Mouse (Mus musculus) layer of hippocampus, postnatal 10 days (tissue): ENCODE results near the gene Polr2a. TPM values are rescaled to one million over a fixed set of nuclear protein-coding genes. Genes with fewer than 3 reads are reported as not detected.
"Not testable (repeated sequence)": the region's sequence is repeated elsewhere in the genome, so short reads cannot be mapped to it uniquely, and the experiment has no call there.

ENCODE experiments used
- DNase-seq, 2 experiments: peaks; one replicate each; pipeline ENCODE4 v3.0.0; 2021; ENCODE audit warnings: low spot score in 2 of 2
- total RNA-seq, 2 experiments: library from RNA; stranded (reverse); gene quantifications; 2 replicates each; pipeline ENCODE4 v1.2.3; 2021

Gene Polr2a
- total RNA-seq, 2 experiments from 2014 or later, result 55.6 to 59.4 TPM

GRCm38 (mm10) chr11:69757303-69758089 is 941 bp downstream of the Polr2a start:
- no peak for DNase-seq

GRCm38 (mm10) chr11:69754701-69755100 is 3.7 kb downstream of the Polr2a start:
- peak; percentile 30 to 42 for DNase-seq

- no peak for DNase-seq
These were observed 4.2 kb downstream of the Polr2a start for GRCm38 (mm10) chr11:69754233-69754632.

DNA sequence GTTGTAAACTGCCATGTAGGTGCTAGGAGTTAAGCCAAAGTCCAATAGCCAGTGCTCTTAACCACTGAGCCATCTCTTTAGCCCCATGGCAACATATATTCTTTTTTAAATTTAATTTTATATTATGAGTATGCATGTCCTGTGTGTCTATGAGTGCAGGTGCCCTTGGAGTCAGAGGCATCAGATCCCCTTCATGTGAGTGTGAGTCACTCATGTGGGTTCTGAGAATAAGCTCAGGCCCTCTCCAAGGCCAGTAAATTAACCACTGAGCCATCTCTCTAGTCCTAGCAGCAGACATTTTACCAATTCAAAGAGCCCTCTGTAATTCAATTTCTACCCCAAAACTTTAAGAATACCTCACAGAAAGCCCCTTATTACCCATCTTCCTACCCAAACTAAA is 5.8 kb downstream of the Polr2a start:
- DNase-seq, result no peak

- DNase-seq, result no peak
These were observed 6.8 kb downstream of the Polr2a start for GRCm38 (mm10) chr11:69751635-69752034.

DNA sequence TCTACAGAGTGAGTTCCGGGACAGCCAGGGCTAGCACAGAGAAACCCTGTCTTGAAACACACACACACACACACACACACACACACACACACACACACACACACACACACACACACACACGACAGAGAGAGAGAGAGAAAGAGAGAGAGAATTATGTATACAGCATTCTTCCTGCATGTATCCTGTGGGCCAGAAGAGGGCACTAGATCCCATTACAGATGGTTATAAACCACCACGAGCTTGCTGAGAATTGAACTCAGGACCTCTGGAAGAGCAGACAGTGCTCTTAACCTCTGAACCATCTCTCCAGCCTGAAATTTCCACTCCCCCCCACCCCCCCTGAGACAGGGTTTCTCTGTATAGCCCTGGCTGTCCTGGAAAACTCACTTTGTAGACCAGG is 27.0 kb downstream of the Polr2a start:
- DNase-seq, result not testable (repeated sequence)

- DNase-seq, result peak; percentile 34 to 48
These were observed 29.4 kb downstream of the Polr2a start for GRCm38 (mm10) chr11:69729063-69729462.

DNA sequence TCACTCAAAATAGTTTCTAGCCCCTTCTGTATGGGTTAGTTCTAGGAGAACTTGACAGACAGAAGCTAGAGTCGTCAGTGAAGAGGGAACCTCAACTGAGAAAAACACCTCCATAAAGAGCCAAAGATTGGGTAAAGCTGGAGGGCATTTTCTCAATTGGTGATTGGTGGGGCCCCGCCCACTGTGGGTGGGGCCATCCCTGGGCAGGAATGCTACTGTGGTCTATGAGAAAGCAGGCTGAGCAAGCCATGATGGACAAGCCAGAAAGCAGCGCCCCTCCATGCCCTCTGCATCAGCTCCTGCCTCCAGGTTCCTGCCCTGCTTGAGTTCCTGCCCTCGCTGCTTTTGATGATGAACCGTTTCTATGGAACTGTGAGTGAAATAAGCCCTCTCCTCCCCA is 32.5 kb downstream of the Polr2a start:
- DNase-seq, result no peak

- DNase-seq, result no peak
These were observed 35.4 kb downstream of the Polr2a start for GRCm38 (mm10) chr11:69723074-69723473.

DNA sequence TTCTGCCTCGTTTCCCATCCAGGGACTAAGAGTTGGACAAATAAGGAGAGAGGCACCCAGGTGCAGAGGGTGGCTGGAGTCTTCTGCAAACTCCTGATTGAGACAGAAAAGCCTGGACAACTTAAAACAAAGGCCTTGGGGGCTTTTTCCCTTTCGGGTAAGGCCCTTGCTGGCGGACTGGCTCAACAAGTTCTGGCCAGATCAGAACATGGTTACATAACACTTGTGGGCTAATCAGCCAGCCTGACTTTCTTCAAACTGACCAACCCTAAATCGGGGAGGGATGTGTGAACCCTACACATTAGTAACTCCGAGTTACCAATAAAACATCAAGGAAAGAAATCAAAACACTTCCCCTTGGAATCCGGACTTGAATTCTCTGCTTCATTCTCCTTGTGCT is 37.6 kb downstream of the Polr2a start:
- no peak for DNase-seq

DNA sequence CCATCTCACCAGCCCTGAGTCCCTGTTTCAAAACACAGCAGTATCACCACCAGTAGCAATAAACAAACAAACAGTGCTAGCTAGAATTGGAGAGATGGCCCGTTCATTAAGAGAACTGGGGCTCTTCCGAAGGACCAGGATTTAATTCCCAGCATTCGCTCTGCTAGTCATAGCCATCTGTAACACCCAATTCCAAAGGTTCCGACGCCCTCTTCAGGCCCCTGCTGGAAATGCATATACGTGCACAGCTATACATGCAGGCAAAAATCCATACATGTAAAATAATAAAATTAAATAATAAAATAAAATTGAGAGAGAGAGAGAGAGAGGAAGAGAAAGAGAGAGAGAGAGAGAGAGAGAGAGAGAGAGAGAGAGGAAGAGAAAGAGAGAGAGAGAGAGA is 39.0 kb downstream of the Polr2a start:
- DNase-seq, result no peak

DNA sequence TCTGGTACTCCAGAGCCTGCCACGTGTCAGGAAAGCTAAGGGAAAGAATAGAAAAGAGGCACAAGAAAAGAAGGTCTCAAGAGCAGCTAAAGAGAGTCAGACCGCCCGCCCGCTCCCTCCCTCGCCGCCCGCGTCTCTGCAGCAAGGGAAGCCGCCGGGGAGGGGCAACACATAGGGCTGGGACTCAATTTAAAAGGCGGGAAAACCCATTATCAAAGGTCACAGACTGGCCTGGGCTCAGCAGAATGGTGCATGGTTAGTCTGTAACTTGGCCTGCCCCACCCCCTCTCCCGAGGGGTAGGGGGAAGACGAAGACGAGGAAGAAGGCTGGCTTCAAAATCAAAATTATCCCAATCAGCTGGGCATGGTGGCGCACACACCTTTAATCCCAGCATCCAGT is 39.8 kb downstream of the Polr2a start:
- DNase-seq, result no peak

- DNase-seq, result no peak
These were observed 41.5 kb downstream of the Polr2a start for GRCm38 (mm10) chr11:69716953-69717352.

DNA sequence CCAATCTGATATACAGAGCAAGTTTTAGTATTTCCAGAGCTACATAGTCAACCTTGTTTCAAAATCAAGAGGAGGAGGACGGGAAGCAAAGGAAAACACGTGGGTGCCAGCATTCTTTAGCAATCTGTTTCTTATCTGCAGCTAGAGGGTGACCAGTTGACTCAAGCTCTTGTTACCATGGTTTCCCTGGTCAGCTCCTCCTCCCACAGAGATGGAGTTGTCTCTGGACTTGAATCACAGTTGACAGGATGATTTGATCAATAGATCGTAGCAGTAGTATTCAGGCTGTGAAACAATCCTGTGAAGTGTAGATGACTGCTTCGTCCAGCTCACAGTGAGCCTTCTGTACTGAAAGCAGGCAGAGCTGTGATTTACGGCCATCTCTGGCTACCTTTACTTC is 42.5 kb downstream of the Polr2a start:
- no peak for DNase-seq

GRCm38 (mm10) chr11:69715482-69715881 is 43.0 kb downstream of the Polr2a start:
- peak; percentile 38 to 47 for DNase-seq

GRCm38 (mm10) chr11:69714636-69715329 is 43.7 kb downstream of the Polr2a start:
- no peak for DNase-seq

- no peak for DNase-seq
These were observed 45.3 kb downstream of the Polr2a start for GRCm38 (mm10) chr11:69712954-69713672.

DNA sequence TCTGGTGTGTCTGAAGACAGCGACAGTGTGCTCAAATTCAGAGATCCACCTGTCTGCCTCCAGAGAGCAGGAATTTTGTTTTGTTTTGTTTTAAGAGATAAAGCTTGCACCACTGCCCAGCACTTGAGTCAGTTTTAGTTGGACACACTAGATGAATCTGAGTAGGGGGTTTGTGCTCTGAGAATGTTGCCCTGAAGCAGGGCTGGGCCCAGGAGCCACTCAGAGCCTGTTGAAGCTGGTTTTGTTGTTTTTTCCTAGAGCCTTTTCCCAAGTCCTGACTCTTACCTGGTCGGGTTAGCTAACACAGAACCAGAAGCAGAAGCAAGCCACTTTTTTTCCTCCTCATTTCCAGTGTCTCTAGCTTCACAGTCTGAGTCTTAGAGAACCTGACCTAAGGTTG is 47.4 kb downstream of the Polr2a start:
- DNase-seq, result no peak

GRCm38 (mm10) chr11:69710470-69710869 is 48.0 kb downstream of the Polr2a start:
- no peak for DNase-seq

GRCm38 (mm10) chr11:69709554-69710446 is 48.6 kb downstream of the Polr2a start:
- DNase-seq, result peak in 1 of 2 experiments; percentile 21
